Mouse (Mus musculus): Measurements from ENCODE around the gene Cdh5. TPM values are rescaled to one million over a fixed set of nuclear protein-coding genes. Genes with fewer than 3 reads are reported as not detected.
"Not testable (repeated sequence)": the region's sequence is repeated elsewhere in the genome, so short reads cannot be mapped to it uniquely, and the experiment has no call there.

Gene Cdh5
- total RNA-seq, 2 experiments from 2014 or later = 21.8 to 24.4 TPM

DNA sequence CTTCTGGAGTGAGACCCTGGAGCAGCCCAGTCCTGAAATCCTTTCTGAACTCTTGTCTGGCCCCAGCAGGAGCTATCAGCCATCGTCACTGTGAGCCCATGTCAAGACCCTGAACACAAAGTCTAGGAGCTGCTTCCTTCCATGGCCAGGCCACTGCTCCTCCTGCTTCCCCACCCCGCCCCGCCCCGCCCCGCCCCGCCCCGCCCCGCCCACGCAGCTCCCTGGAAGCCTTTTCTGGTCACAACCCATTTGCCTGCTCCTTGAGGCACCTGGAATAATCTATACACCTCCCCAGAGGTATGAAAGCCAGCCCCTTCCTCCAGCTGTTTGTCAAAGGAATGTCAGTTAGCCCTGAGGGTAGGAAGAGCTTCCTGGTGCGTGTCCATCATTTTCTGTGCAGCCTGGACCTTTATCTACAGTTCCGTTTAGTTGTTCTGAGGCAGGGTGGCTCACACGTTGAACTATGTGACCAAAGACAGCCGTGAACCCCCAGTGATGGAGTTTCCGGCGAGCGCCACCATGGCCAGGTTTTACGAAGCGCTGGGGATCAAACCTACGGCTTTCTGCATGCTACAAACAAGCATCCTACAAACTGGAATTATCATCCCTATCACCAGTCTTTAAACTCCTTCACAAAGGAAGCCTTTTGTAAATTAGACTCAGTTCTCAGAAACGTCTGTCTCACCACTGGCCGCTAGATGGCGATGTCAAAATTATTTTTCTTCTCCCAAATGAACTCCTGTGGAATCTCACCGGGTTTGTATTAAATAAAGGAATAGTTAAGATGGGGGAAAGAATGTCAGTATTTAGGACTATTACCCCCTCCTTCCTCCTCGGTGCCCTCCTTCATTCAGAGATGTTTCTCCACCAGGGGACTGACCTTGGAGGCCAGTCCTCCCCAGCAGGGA, 10.2 kb upstream of the Cdh5 start:
- intact Hi-C loops (cut with DNase I); DNase-seq: not testable (repeated sequence)

DNA sequence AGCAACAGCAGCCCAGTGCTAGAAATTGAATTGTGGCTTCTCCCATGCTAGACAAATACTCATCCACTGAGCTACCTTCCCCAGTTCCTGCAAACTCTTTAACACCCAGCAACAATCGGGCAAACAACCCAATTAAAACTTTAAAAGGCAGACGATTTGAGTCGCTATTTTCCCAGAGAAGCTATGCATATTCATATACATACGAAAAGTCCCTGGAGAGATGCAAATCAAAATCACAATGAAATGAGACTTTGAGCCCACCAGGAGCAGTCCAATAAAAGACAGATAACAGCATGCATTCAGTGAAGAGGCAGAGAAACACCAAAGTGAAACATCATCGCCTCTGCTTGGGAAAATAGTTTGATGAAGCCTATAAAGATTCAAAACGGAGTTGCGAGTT, 8.1 kb upstream of the Cdh5 start:
- intact Hi-C loops (cut with DNase I) = no loop called here
- DNase-seq = no peak

DNA sequence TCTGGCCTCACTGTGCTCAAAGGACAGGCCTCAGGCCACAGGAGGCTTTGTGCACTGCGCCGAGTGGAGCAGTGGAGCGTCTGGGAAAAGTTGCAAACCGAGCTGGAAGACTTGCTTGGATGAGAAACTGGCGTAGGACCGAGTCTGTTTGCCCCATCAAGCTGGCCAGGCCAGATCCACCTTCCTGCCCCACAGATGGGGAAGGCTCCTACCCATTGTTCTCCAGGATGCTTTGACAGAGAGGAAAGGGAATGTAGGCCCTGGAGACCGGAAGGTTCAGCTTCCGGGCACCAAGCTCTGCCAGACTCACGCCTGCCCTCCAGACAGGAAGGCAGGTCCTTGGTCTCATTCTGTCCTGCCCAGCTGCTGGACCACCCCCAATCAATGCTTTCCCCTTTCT, 5.8 kb upstream of the Cdh5 start:
- no peak for DNase-seq
- intact Hi-C loops (cut with DNase I) = loop anchor here (5.0 kb wide), 1 partner anchor 122 kb away; no protein-coding TSS in a partner anchor

DNA sequence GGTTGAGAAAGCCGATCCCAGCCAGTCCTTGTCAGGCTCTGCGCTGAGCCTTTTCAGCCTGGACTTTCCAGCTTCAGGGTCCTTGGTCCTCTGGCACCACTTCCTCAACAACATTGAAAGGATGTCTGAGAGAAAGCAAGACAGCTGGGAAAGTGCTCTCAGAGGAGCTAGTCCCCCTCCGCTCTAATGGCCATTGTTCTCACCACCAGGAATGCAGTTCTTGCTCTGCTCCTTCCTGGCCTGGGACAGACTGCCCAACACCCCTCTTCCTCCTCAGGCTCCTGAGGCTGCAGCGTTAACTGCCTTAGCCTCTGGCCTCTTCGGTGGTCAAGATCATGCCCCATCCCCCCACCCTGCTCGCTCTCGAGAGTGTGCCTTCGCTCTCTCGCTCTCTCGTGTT, 4.8 kb upstream of the Cdh5 start:
- DNase-seq = no peak
- intact Hi-C loops (cut with DNase I) = loop anchor here (5.0 kb wide), 1 partner anchor 121 kb away; no protein-coding TSS in a partner anchor

DNA sequence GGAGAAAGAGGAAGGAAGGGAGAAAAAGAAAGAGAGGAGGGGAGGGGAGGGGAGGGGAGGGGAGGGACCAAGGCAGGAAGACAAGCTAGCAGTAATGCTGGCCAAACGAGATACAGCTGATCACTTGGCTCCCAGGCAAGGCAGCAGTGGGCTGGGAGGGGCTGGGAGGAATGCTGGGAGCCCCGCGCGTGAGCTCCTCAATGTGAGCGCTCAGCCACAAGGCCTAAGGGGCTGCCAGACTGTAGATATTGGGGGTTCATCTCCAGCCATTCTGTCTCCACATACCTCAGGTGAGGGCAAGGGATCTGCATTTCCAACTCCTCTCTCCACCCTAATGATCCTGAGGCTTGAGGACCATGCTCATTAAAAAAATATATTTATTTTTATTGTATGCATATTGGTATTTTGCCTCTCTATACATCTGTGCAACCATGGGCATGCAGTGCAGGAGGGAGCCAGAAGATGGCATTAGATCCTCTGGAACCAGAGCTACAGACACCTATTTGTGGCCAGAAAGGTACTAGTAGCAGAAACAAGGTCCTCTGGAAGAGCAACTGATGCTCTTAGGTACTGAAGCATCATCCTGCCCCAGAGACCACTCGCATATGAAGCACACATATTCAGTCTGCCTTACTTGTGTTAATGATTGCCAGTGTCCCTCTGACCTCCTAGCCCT, 2.6 kb upstream of the Cdh5 start:
- DNase-seq = no peak

DNA sequence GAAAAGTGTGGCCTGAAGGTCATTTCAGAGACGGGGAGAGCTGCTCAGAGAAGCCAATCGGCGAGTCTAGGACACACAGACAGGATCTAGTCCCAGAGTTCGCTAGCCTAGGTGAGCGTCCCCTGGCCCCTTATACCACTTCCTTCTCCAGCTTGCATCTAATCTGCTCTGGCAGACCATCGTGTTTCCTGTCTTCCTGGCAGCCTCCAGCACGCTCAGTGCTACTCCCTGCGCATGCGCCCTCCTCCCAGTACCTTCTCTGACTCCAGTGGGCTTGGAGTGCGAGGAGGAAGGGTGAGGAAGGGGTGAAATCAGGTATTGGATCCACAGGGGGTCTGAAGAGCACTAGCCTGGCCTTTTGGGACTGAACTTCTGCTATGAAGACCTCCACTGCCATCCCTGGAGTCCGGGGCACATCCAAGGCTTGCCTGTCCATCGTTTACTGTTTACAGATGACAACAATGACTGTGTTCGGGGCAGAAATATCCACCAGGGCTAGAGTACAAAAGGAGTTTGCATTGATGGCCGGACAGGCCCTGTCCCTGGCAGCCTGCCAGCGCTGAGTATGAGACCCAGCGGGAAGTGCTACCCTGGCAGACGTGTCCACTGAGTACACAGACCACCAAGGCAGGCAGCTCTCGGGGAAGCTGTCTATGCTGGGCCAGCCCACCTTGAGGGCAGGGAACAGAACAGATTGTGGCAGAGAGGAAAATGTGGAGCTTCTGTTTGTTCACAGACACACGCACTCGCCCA, 1.9 kb upstream of the Cdh5 start:
- DNase-seq = peak; percentile 74
- intact Hi-C loops (cut with DNase I) = loop anchor here (5.0 kb wide), 1 partner anchor 118 kb away; no protein-coding TSS in a partner anchor

More for the DNA sequence above, 2.6 kb upstream of the Cdh5 start:
- intact Hi-C loops (cut with DNase I) = loop anchor here (5.0 kb wide), 1 partner anchor 118 kb away; no protein-coding TSS in a partner anchor

DNA sequence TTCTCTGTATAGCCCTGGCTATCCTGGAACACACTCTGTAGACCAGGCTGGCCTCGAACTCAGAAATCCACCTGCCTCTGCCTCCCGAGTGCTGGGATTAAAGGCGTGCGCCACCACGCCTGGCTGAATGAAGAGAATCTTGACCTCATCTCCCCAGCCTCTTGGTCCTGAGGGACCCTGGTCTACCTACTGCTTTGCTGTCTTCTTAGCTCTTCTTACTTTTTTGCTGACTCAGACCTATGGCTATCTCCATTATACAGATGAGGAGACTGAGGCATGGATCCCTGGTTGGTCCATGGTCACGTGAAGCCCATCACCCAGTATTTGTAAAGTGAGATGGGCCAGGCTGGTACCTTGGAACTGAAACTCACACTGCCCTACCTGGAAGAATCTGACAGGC, 701 bp upstream of the Cdh5 start:
- intact Hi-C loops (cut with DNase I) = not testable (repeated sequence)

DNA sequence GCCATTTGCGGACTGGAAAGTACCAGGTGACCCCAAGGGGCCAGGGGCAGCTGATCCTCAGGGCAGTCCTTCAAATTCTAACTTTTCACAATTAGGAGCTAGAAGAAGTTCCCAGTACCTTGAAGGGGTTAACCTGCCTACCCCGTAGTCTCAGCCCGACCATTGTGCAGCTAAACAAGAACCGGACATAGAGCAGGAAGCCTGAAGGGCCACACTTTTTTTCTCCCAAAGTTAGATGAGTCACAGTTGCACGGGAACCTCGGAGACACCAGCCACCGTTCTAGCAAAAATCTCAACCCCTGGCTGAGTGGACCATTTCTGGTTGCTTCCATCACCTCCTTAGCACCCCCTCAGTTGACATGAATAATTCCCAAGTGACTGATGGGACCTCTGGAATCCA, 2.0 kb downstream of the Cdh5 start:
- intact Hi-C loops (cut with DNase I) = no loop called here

More for the DNA sequence above, 701 bp upstream of the Cdh5 start:
- DNase-seq = not testable (repeated sequence)

DNA sequence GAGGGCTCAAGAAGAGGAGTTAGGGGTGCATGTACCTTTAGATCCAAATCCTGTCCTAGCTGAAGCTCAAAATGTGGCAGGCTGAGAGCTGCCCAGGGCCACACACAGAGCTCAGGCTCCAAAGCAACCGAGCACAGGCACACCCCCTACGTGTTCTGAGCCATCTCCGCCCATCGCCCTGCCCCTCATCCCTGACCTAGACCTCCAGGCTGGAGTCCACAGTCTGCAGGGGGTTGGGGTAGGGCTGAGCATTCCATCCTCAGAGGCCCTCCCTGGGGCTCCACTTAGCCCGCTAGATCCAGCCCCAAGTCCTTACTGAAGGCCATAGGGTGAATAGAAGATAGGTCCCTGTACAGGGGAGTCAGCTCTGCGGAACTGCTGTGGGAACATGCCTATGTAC, 4.3 kb downstream of the Cdh5 start:
- intact Hi-C loops (cut with DNase I) = no loop called here
- DNase-seq = no peak

More for the DNA sequence above, 2.0 kb downstream of the Cdh5 start:
- no peak for DNase-seq

DNA sequence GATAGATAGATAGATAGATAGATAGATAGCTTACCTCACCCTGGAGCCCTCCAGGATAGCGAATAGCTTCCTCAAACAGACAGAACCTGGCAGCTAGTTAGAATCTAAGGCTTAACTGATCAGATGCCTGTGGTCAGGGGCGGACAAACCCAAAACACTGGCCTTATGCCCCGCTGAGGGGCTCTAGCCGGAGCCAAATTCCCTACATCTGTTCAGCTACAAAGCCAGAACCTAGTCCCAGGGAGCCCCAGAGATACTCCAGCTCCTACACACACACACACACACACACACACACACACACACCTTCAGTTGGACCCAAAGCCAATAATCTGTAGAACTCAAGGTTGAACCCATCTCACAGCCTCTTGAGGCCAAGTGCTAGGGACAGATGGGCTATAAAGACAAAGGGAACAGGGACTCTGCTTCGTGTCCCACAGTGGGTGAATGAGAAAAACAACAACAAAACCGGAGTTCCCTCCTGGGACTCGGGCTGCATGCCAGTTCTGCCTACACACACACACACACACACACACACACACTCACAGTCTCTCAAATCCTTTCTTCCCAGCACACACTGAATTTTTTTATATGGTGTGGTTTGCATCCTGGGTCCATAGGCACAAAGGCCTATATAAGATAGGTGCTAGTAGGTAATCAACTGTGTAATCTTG, 5.0 kb downstream of the Cdh5 start:
- DNase-seq = peak; percentile 49

DNA sequence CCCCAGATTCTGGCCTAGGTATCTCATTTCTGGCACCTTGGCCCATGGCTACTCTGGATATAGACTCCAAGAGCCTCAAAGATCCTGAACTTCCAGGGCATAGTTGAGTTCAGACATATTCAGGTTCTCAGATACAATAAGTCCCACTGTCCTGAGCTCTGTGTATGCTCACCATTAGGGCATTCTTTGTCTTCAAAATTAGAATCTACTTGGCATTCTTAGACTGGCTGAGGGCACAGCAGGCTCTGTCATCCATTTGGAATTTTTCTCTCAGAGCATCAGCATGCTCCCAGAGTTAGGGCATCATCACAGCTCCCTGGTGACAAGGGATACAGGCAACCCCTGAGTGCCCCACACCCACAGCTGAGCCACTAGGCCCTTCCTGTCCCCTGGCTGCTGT, 5.7 kb downstream of the Cdh5 start:
- intact Hi-C loops (cut with DNase I) = no loop called here
- DNase-seq = no peak

More for the DNA sequence above, 5.0 kb downstream of the Cdh5 start:
- intact Hi-C loops (cut with DNase I) = no loop called here

DNA sequence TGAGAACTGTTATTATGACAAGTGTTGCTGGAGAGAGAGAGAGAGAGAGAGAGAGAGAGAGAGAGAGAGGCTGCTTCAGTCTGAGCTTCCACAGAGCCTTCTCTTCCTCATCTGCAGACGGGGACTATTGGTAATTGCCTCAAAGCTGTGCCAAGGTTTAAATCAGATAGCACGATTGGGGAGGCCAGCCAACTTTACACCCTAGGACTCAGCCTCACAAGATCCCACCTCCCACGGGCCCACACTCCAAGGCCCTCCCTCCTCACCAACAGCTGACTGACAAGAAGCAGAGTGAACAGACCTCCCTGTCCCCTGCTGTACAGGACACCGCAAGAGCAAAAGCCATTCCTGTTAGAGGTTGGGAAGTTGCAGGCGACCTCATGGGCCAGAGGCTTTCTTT, 6.6 kb downstream of the Cdh5 start:
- intact Hi-C loops (cut with DNase I) = no loop called here
- DNase-seq = peak; percentile 32

DNA sequence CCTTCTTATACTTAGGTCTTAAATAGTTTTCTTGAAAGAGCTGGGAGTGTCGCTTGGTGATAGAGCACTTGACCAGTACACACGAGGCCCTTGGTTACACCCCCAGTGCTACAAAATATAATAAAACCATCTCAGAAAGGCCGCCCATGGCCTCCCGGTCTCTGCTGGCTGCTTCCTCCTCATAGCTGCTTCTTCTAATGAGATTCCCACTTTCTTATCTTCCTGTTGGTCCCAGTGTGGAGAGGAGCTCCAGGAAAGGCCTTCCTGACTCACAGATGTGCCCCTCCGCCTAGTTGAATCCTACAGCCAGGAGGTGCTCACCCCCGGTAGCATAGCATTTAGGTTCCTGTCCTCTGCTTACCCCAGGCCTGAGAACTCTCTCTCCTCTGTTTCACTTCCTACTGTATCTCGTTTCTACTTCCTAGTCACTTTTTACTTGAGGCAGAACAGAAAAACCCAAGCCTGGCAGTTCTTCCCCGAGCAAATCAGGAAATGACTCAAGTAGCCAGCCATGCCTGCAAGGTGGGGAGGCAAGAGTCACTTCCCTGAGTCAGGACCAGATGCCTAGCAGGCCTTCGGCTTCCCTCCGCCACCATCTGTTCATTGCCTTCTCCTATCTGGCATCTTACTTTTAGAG, 9.2 kb downstream of the Cdh5 start:
- no peak for DNase-seq
- intact Hi-C loops (cut with DNase I) = no loop called here

DNA sequence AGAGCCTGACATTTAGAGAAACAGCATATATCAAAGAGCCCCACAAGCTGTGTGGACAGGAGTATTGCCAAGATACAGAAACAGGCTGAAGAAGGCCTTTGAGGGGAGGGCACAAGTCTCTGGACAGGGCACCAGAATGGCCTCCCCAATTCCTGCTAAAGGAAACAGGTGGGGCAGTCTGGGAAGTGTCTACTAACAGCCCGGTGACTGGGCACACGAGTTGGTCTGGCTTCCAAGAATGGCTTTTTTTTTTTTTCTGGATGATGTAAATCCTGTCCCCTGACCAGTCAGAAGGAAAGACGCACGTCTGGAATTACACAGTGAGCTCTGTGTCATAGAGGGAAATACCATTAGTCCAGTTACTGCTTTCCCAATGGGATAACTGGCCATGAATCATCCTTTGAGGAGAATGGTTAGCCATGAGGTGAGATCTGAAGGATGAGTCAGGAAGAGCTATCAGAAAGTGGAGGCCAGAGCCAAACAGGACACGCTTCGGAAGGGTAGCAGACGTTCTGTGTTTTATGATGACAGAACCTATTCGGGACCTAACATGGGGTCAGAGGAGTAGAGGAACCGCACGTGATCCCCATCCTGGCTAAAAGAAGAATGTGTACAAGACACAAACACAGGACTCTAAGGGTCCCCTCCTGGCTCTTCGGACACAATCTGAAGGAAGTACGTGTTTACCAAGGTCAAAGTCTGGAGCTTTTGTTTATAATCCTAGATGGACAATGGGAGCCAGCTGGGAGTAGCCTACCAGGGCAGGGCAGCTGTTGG, 20.4 kb downstream of the Cdh5 start:
- intact Hi-C loops (cut with DNase I) = no loop called here
- no peak for DNase-seq

DNA sequence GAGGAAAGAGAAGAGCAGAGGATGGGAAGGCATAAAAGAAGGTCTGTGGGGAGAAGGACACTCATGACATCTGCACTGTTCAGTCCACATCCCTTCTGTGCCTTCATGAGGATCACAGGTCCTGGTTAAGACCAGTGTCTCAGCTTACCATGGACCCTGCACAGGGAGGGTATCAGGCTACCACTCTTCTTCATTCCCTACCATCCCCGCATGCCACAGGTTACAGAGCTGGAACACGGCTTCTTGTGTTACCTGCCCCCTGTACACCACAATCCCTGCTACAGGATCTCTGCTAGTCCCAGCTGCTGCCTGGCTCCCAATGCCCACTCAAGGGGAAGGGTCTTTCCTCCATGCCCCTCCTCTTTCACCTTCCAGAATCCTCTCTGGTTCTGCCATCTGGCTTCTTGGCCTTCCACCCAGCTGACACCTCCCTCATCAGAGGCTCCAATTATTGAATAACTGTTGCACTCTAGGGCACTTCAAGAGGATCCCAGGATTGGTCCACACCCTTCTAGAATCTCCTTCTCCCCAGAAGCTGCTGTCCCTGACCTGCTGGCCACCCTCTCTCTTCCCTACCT, 21.7 kb downstream of the Cdh5 start:
- peak; percentile 26 for DNase-seq
- intact Hi-C loops (cut with DNase I) = no loop called here

DNA sequence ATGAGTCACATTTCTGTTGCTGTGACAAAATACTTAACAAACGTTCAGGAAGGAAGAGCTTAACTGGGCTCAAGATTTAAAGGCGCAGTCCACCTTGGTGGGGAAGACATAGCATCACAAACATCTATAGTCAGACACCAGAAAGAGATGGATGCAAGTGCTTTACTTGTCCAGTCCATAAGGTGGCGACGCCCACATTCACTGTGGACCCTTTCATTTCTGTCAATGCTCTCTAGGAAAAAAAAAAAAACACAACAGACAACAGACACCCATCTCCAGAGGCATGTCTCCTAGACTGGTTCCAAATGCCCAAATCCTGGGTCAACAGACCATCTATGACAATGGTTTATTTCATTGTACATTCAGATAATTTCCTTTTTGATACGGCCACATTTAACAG, 23.1 kb downstream of the Cdh5 start:
- intact Hi-C loops (cut with DNase I) = no loop called here
- DNase-seq = no peak

DNA sequence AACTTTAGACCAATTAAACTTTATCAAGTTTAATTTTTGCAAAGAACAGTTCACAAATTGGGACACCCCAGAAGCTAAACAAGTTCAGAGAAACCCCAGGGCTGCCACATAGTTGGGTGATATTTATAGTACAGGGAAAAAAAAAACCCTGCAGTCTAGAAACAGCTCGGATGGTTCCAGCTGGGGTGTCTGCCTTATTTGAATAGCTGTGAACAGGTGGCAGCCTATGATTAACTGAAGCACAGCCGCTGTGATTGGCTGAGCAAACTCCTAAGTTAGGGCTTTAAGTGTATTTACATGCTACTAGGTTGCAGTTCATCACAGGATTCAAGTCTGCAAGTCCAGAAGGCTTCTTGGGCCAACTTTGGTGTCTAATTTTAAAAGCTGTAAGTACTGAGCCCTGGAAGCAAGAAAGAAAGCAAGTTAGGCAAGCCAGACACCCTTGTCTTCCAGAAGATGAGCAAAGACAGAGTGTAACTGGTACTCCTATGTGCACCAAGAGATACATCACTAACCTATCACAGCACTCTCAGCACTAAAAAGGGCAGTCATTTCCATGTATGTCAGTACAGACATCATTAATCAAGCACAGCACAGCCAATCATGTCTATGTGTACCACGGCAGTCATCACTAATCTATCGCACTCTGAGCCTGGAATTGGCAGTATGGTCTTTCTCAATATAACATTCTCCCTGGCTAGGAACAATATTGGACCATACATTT, 25.9 kb downstream of the Cdh5 start:
- DNase-seq = no peak
- intact Hi-C loops (cut with DNase I) = no loop called here

DNA sequence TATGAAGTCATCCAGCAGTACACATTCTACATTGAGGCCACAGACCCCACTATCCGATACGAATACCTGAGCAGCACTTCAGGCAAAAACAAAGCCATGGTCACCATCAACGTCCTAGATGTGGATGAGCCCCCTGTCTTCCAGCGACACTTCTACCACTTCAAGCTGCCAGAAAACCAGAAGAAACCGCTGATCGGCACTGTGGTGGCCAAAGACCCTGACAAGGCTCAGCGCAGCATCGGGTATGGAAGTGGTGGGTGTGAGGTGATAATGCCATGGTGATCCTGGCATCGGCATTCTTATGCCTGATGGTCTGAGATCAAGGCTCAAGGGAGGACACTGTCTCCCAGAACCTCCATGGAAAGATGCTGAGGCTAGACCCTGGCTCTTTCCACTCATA, 29.5 kb downstream of the Cdh5 start:
- intact Hi-C loops (cut with DNase I) = no loop called here
- no peak for DNase-seq
